Mouse (Mus musculus): ENCODE data around the gene Gm5796. TPM values are rescaled to one million over a fixed set of nuclear protein-coding genes. Genes with fewer than 3 reads are reported as not detected.

Gm5796 gene
- polyA plus RNA-seq (2017; shearing (Covaris generic)): 1 to 10 TPM; 1.4 to 4.9 TPM

GRCm38 (mm10) chr14:4023641-4024040 is at the start of gene Gm5796:
Gene Gm5796, plus strand, starts transcription at chr14:4023941.

GRCm38 (mm10) chr14:3998094-3998493 is 25.6 kb upstream of the Gm5796 start, which contains the start of gene Gm3099:
Gene Gm3099, plus strand, starts transcription at chr14:3998394.

GRCm38 (mm10) chr14:4083820-4084219 is 60.1 kb downstream of the Gm5796 start, which contains the start of gene Gm3115:
Gene Gm3115, plus strand, starts transcription at chr14:4084120.

Other genes starting within 250 kb of the Gm5796 start
- gene Gm3002, start 213.9 kb upstream of the Gm5796 start, polyA plus RNA-seq (2017; shearing (Covaris generic)): under 1 TPM; 0.31 to 0.82 TPM
- gene Gm3033, start 177.7 kb upstream of the Gm5796 start, polyA plus RNA-seq (2017; shearing (Covaris generic)): 1 to 10 TPM in 1 of 2 experiments, not detected in 1; 1.4 TPM
- gene Gm2916, start 139.8 kb upstream of the Gm5796 start, polyA plus RNA-seq (2017; shearing (Covaris generic)): not detected
- gene Gm3029, start 92.2 kb upstream of the Gm5796 start, polyA plus RNA-seq (2017; shearing (Covaris generic)): not detected
- not detected for gene Gm3095, start 60.4 kb upstream of the Gm5796 start, polyA plus RNA-seq (2017; shearing (Covaris generic))
- gene Gm3099, start 25.5 kb upstream of the Gm5796 start, polyA plus RNA-seq (2017; shearing (Covaris generic)): not detected
- under 1 TPM; 0.18 to 0.59 TPM for gene Gm3115, start 60.2 kb downstream of the Gm5796 start, polyA plus RNA-seq (2017; shearing (Covaris generic))
- gene Gm8108, start 86.6 kb downstream of the Gm5796 start, polyA plus RNA-seq (2017; shearing (Covaris generic)): 1 to 10 TPM; 1.4 to 2.7 TPM
- gene Gm3127, start 141.1 kb downstream of the Gm5796 start, polyA plus RNA-seq (2017; shearing (Covaris generic)): 1 to 10 TPM in 1 of 2 experiments, under 1 TPM in 1; 0.23 to 1.1 TPM
- gene Gm2974, start 158.6 kb downstream of the Gm5796 start, polyA plus RNA-seq (2017; shearing (Covaris generic)): 1 to 10 TPM; 1.4 to 5.7 TPM
- not detected for gene Gm3138, start 225.7 kb downstream of the Gm5796 start, polyA plus RNA-seq (2017; shearing (Covaris generic))

All from inflammation-experienced regulatory T-cells (primary cell).